Mouse (Mus musculus): ENCODE data around the gene Ddx28. TPM values are rescaled to one million over a fixed set of nuclear protein-coding genes. Genes with fewer than 3 reads are reported as not detected.
A peak's percentile ranks its signal among the peaks of the same experiment; 100 is the strongest.

Gene Ddx28
- total and polyA plus RNA-seq, 2 experiments from 2014 or later: 22.8 to 29.7 TPM

DNA sequence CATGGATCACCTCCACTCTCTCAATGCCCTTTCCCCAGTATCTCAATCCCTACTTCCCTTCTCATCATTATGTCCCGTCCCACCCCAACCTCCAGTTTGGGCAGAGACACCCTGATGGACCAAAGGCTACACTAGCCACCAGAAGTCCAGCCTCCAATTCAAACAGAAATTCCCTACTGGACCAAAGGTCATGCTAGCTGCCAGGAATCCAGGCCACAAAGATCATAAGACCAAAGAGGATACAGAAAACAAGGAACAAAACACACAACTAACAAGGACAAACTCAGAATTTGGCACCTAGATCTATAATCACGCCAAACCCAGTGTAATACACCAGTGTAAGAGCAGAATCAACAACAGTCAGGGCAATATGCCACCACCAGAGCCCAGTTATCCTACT is 12.7 kb downstream of the Ddx28 start:
- TF ChIP-seq CTCF (IDR thresholded peaks at IDR 0.05): no peak
- no peaks in the 10 kb centered on the region for H3K9me3 ChIP-seq (ENCODE audit: low read length)
- DNase-seq (ENCODE audit: low spot score) (no peak), ATAC-seq (ENCODE audit: low FRiP score) (no peak)
- H3K36me3 ChIP-seq (ENCODE audit: insufficient read depth, low read length): no peaks in the 10 kb centered on the region
- no peaks in the 10 kb centered on the region for H3K4me1 ChIP-seq (ENCODE audit: insufficient read depth, low read length)
- H3K4me3 ChIP-seq (ENCODE audit: low read depth, low read length): no peak overlapping the region
- no peak overlapping the region for H3K4me2 ChIP-seq (ENCODE audit: low read depth, low read length, poor library complexity, severe bottlenecking)
- WGBS: 87% methylated on average over 2 of the region's 2 CpGs
- no peak overlapping the region for H3K9ac ChIP-seq (replicated peaks; ENCODE audit: low read length, poor library complexity, severe bottlenecking)
- H3K27me3 ChIP-seq (ENCODE audit: insufficient read depth, low read length): no peaks in the 10 kb centered on the region
- H3K27ac ChIP-seq (ENCODE audit: low read depth, low read length): no peak overlapping the region

DNA sequence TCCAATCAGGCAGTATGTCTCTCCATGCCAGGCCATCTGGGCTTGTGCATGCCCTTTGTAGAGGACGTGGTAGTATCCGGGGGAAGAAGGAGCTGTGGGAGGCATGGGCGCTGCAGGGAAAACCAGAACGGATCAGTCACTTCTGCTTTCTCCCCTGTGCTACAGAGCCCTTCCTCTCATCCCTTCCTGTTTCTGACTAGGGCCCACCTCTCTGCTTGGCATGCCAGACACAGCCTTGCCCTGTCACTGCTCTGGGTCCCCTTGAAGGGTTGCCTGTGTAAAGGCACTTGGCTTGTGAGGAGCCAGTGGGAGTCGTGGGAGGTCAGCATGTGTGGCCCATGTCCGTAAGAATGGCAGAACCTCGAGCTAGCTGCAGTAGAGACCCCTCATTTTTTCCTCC is 15.3 kb downstream of the Ddx28 start:
- no peak for DNase-seq (ENCODE audit: low spot score)
- ATAC-seq (ENCODE audit: low FRiP score): no peak
- H3K9ac ChIP-seq (replicated peaks; ENCODE audit: low read length, poor library complexity, severe bottlenecking): no peak overlapping the region
- H3K9me3 ChIP-seq (ENCODE audit: low read length): no peaks in the 10 kb centered on the region
- no peaks in the 10 kb centered on the region for H3K4me1 ChIP-seq (ENCODE audit: insufficient read depth, low read length)
- TF ChIP-seq CTCF (IDR thresholded peaks at IDR 0.05): no peak
- H3K4me2 ChIP-seq (ENCODE audit: low read depth, low read length, poor library complexity, severe bottlenecking): no peak overlapping the region
- no peak overlapping the region for H3K4me3 ChIP-seq (ENCODE audit: low read depth, low read length)
- H3K27ac ChIP-seq (ENCODE audit: low read depth, low read length): no peak overlapping the region
- H3K27me3 ChIP-seq (ENCODE audit: insufficient read depth, low read length): no peaks in the 10 kb centered on the region
- H3K36me3 ChIP-seq (ENCODE audit: insufficient read depth, low read length): no peaks in the 10 kb centered on the region
- WGBS: 81% methylated on average over 7 of the region's 7 CpGs

DNA sequence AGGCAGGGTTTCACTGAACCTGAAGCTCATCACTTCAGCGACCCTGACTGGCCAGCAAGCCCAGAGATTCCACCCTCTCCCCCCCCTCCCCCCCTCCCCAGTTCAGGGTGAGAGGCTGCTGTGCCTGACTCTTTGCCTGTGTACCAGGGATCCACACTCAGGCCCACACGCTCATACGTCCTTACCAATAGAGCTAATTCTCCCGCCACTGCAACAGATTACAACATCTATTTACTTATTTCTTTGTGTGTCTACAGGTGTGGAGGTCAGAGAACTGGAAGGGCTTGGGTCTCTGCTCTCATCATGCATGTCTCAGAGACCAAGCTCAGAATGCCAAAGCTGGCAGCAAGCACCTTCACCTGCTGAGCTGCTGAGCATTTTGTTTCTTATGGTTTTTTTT is 18.5 kb downstream of the Ddx28 start:
- no peaks in the 10 kb centered on the region for H3K36me3 ChIP-seq (ENCODE audit: insufficient read depth, low read length)
- ATAC-seq (ENCODE audit: low FRiP score) (no peak), DNase-seq (ENCODE audit: low spot score) (no peak)
- no peaks in the 10 kb centered on the region for H3K4me1 ChIP-seq (ENCODE audit: insufficient read depth, low read length)
- TF ChIP-seq CTCF (IDR thresholded peaks at IDR 0.05): no peak
- H3K4me3 ChIP-seq (ENCODE audit: low read depth, low read length): no peak overlapping the region
- H3K9me3 ChIP-seq (ENCODE audit: low read length): no peaks in the 10 kb centered on the region
- H3K27ac ChIP-seq (ENCODE audit: low read depth, low read length): no peak overlapping the region
- H3K4me2 ChIP-seq (ENCODE audit: low read depth, low read length, poor library complexity, severe bottlenecking): no peak overlapping the region
- WGBS: 58% methylated on average over 4 of the region's 4 CpGs
- H3K27me3 ChIP-seq (ENCODE audit: insufficient read depth, low read length): no peaks in the 10 kb centered on the region
- H3K9ac ChIP-seq (replicated peaks; ENCODE audit: low read length, poor library complexity, severe bottlenecking): no peak overlapping the region

DNA sequence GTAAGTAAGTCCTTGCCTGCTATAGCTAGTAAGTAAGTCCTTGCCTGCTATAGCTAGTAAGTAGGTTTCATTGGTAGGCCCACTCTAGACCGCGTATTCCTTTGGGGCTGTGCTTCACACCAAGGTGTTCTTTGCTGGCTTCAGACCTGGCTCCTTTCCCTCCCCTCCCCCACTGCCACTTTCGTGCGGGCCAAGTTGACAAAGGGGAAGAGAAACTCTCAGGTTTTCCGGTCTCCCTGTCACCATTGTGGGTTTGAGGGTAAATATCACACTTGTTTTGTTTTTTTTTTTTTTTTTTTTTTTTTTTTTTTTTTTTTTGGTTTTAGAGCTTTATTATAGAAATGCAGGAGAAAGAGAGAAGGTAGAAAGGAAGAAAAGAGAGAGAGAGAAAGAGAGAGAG is 19.2 kb downstream of the Ddx28 start:
- 77% methylated on average over 5 of the region's 5 CpGs for WGBS
- ATAC-seq (ENCODE audit: low FRiP score) (no peak), DNase-seq (ENCODE audit: low spot score) (no peak)
- Histone ChIP-seq H3K9ac (replicated peaks; ENCODE audit: low read length, poor library complexity, severe bottlenecking) (no peak overlapping the region), H3K9me3 (ENCODE audit: low read length) (no peaks in the 10 kb centered on the region), H3K27me3 (ENCODE audit: insufficient read depth, low read length) (no peaks in the 10 kb centered on the region), H3K4me1 (ENCODE audit: insufficient read depth, low read length) (no peaks in the 10 kb centered on the region), H3K4me2 (ENCODE audit: low read depth, low read length, poor library complexity, severe bottlenecking) (no peak overlapping the region), H3K4me3 (ENCODE audit: low read depth, low read length) (no peak overlapping the region), H3K27ac (ENCODE audit: low read depth, low read length) (no peak overlapping the region), H3K36me3 (ENCODE audit: insufficient read depth, low read length) (no peaks in the 10 kb centered on the region)
- TF ChIP-seq CTCF (IDR thresholded peaks at IDR 0.05): no peak

DNA sequence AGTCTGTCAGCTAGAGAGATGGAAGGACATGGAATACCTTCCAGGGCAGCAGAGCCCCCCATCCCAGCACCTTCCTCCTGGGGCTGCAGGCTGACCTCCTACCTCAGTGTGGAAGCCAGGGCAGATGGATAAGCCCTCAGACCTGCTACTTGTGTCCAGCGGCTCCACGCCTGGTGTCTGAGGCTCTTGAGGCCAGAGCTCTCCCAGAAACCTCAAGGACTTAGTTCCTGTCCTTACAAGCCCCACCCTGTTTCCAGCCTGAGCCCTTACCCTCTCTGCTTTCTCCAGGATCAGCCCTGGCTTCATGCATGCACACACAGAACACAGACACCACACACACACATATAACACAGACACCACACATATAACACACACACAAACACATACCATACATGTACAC is 20.1 kb downstream of the Ddx28 start:
- TF ChIP-seq CTCF (IDR thresholded peaks at IDR 0.05): no peak
- H3K4me1 ChIP-seq (ENCODE audit: insufficient read depth, low read length): no peaks in the 10 kb centered on the region
- no peaks in the 10 kb centered on the region for H3K9me3 ChIP-seq (ENCODE audit: low read length)
- WGBS: 77% methylated on average over 2 of the region's 2 CpGs
- DNase-seq (ENCODE audit: low spot score) (no peak), ATAC-seq (ENCODE audit: low FRiP score) (no peak)
- no peak overlapping the region for H3K27ac ChIP-seq (ENCODE audit: low read depth, low read length)
- H3K36me3 ChIP-seq (ENCODE audit: insufficient read depth, low read length): no peaks in the 10 kb centered on the region
- no peak overlapping the region for H3K4me2 ChIP-seq (ENCODE audit: low read depth, low read length, poor library complexity, severe bottlenecking)
- no peak overlapping the region for H3K9ac ChIP-seq (replicated peaks; ENCODE audit: low read length, poor library complexity, severe bottlenecking)
- H3K4me3 ChIP-seq (ENCODE audit: low read depth, low read length): no peak overlapping the region
- no peaks in the 10 kb centered on the region for H3K27me3 ChIP-seq (ENCODE audit: insufficient read depth, low read length)

DNA sequence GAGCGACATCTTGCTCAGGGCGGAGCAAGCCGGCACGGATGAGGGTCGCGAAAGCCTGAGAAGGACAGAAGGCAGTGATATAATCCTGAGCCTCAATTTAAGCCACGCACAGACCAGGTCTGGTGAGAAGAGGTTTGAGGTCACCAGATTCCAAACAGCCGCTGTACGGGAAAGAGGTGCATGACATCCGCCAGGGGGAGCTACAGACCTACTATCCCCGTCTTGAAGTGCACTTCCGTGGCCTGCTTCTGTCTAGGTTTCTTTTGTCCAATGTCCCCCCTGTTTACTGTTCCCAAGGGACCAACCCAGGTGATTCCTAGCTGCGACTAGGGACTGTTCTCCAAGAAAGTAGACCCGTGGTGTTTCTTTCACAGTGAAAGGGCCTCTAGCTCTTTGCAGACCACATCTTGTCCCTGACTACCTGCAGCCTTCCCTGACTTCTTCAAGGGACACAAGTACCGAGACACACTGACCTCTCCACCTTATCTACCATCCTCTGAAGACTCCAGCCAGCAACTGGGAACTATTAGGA is 20.8 kb downstream of the Ddx28 start, which contains the start of gene Dus2:
Gene Dus2, plus strand, starts transcription at position 482 of the 532 bp plus-strand sequence.
- no peak within 1 kb of the TSS for H3K4me2 ChIP-seq (ENCODE audit: low read depth, low read length, poor library complexity, severe bottlenecking)
- peak; percentile 77 for TF ChIP-seq CTCF (IDR thresholded peaks at IDR 0.05)
- no peak for ATAC-seq (ENCODE audit: low FRiP score)
- 11% methylated on average over 15 of the region's 15 CpGs for WGBS
- H3K27me3 ChIP-seq (ENCODE audit: insufficient read depth, low read length): no peaks in the 10 kb centered on the region
- H3K4me1 ChIP-seq (ENCODE audit: insufficient read depth, low read length): no peaks in the 10 kb centered on the region
- H3K9ac ChIP-seq (replicated peaks; ENCODE audit: low read length, poor library complexity, severe bottlenecking): no peak within 1 kb of the TSS
- H3K27ac ChIP-seq (ENCODE audit: low read depth, low read length): no peak within 1 kb of the TSS
- no peaks in the 10 kb centered on the region for H3K36me3 ChIP-seq (ENCODE audit: insufficient read depth, low read length)
- H3K4me3 ChIP-seq (ENCODE audit: low read depth, low read length): no peak within 1 kb of the TSS
- no peaks in the 10 kb centered on the region for H3K9me3 ChIP-seq (ENCODE audit: low read length)
- peak; percentile 80 for DNase-seq (ENCODE audit: low spot score)
